Mouse (Mus musculus) telencephalon, adult 2 months (tissue): Measurements from ENCODE around the gene Nav2.

Experiments used
- DNase-seq: peaks from one replicate; pipeline ENCODE4 v3.0.0-alpha.2; 2011; ENCODE audit warnings: low read depth, low spot score

The Nav2 gene

DNA sequence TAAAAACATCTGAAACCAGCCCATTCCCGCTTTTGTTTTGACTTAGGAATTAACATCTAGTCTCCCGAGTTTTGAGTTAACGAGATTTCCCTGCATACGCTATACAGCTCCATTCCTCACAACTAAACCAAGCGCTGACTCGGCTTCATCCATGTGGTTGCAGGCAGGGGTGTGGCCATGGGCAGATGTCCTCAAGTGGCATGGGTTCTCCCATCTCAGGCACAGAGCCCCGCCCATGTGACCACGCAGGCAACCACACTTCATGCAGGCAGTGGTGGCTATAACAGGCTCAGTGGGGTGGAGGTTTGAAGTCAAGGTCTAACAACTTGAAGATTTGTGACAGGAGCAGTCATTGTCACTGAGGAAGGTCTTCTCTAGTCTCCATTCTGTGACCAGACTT lies 138.8 kb downstream of the Nav2 start:
- no peak for DNase-seq

GRCm38 (mm10) chr7:49052871-49053618 lies 144.5 kb downstream of the Nav2 start:
- no peak for DNase-seq

DNA sequence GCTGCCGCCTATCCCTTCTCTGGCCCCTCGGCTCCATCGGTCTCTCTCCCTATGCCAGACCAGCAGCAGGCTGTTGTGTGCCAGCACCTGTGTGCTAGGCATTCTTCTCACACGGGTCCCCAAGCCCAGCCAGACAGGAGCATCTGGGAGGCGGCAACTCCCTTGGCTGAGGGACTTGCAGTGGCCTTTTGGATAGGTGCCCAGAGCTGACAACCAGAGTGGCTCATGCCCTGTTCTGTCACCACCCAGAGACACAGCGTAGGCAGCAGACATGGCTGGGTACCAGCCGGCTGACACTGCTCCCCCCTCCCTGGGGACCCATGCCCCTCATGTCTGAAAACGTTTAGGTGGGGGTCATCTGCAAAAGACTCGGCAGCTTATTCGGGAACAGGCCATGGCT lies 146.8 kb downstream of the Nav2 start:
- DNase-seq = no peak

DNA sequence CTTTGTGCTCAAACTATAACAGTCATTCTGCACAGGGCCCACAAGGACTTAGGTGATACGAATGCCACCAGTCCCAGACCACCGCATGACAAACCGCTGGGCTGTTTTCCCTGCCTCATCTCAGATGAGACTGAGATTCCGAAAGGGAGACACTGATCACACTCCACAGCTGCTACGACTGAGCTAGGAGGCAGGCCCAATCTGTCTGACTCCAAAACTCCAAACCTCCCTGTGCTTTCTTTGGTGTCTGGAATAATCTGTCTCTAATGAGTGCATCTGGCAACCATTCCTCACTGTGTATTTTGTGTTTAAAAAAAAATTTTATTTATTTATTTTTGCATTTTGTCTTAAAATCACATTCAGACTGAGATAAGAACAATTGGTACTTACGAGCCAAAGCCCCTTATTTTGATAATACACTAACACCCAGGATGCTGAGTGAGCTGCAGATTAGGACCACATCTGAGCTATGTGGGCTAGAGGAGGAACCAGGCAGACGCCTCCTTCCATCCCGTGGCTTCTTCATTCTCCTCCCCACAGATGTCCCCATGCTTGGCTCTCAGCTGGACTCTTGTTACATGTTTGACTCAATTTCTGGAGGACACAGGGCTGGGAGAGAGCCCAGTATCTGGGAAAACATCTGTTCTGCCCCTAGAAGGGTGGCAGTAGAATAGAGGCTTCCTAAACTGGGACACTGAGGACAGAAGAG lies 149.9 kb downstream of the Nav2 start:
- DNase-seq = no peak

DNA sequence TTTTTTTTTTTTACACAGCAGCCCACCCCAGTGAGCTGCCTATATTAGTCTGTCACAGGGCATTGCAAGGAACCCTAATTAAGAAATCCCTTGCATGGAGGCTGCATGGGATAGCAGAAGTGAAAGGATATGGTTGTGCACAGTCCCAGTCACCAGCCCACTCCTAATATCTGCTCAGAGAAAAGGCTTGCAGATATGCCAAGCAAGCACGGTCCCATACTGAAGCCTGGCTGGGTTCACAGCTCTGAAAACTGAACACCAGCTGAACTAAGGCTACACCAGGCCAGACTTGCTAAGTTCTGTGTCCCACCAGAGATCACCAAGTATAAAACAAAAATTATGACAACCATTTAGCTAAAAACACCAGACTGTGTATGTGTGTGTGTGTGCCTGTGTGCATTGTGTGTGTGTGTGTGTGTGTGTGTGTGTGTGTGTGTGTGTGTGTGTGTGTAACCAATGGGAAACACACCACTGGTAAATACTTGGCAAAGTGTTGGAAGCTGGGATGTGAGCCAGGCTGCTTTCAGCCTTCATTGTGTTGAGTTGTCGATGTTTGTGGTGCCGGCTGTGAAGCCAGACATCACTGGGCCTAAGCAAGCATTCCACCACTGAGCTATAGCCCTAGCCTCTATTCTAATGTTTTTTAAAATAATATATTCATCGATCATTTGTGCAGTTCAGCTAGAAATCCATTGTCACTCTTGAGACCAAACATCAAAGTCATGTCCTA lies 156.4 kb downstream of the Nav2 start:
- DNase-seq = no peak

DNA sequence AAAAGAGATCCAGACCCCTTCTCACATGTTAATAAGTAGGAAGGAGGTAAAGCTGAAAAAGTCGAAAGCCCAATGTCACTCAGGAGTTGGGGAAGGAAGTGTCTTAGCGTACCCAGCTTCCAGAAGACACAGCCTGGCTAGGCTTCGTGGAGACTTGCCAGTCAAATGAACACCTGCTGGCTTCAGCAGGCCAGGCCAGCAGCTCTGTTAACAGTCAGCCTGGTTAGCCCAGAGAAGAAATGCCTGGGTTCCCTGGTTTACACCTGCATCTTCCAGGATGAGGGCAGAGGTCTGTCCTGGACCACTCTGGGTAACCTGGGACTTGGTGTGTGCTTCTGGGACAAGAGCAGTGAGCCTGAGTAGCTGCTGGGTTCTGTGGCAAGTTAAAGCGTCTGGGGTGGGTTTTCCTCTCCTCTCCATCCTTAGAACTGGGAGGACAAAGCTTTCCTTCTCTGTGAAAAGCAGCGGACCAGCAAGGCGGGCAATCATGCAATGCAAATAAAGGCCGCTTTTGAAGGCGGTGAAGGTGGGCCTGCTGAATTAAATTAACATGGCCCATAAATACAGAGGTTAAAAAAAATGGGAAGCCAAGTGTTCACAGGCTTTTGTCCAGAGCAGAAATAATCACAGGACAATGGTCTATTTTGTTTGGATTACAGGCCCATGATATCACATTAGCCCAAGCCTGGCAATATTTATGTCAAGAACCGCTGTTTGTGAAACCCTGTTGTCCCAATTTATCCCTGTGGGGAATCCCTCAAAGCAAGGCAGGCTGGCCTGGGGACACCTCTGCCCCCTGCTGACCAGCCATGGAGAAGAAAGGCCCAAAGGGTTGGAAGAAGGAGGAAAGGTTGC lies 157.3 kb downstream of the Nav2 start:
- no peak for DNase-seq

DNA sequence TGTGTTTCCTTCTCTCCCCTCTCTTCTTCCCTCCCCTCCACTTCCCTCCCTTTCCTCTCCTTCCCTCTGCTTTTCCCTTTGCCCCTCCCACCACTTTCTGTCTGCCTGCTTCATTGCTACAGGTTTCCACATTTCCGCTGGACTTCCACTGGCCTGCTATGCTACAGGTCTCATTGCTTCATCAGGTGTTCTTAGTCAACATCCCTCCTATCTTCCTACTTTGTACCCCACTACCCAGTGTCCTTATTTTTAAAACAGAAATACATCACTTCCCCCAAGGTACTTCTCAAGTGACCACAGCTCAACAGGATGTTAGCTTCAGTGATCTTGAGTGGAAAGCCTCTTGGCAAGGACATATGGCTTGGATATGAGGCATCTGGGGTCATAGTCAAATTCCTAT lies 158.3 kb downstream of the Nav2 start:
- DNase-seq = no peak

GRCm38 (mm10) chr7:49069396-49069961 lies 161.0 kb downstream of the Nav2 start:
- DNase-seq = no peak

- DNase-seq = no peak
Observed at GRCm38 (mm10) chr7:49070621-49071020, 162.1 kb downstream of the Nav2 start.

DNA sequence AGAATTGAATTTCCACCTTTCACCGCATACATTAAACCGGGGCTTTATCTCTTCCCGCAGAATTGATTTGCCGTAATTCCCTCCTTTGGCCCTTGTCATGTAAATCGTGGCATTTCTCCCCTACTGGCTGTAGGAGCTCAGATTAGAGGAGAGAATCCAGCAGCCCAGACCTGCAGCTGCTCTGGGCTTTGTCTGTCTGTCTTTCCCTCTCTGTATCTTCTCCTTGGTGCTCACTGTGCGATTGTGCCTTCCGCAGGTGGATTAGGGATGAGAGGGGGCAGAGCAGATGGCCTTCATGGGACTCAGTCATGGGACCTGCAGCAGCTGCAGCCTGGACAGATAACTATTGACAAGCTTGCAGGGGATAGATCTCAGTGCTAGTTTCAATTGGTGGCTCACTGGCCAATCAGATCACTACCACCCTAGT lies 162.6 kb downstream of the Nav2 start:
- no peak for DNase-seq

DNA sequence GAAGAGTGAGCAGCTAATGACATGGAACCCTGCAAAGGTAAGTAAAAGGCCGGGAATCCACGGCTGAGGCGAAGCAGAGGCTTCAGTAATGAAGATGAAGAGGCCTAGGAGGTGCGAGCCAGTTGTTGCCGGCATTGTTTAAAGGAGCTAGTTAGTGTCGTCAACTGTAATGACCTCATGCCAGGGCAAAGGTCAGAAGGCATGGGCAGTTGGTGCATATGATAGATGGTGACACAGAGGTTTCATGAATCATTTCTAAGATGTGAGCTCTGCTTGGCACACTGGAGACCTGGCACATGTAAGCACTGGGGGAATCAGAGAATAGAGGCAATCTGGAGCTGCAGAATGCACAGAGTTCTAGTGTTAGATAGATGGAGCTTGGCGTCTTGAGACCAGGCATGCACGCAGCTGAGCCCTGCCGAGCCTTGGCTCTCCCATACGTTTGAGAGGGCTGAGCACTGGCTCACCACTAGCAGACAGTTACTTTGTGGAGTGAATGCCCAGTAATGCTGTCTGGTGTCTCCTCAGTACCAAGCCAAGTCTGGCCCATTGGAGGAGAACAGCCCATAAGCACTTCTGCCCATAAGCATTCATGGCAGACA lies 166.9 kb downstream of the Nav2 start:
- no peak for DNase-seq

- peak; percentile 56 for DNase-seq
Observed at GRCm38 (mm10) chr7:49076283-49076694, 167.8 kb downstream of the Nav2 start.

DNA sequence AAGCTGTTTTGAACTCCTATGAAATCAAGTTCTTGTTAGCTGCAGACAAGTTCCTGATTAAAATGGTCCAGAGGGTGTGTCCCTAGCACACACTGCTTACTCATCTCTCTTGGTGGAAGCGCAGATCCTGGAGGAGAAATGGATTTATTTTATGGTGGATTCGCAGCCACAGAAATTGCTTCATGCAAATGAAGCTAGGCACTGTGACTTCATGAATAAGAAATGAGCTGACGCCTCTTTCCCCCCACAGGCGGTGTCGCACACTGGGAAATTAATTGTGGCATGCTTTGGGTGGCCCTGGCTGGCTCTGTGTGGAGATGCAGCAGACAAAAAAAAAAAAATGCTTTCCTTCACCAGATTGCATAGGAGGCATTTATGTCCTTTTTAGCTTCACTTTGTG lies 170.4 kb downstream of the Nav2 start:
- peak; percentile 65 for DNase-seq

DNA sequence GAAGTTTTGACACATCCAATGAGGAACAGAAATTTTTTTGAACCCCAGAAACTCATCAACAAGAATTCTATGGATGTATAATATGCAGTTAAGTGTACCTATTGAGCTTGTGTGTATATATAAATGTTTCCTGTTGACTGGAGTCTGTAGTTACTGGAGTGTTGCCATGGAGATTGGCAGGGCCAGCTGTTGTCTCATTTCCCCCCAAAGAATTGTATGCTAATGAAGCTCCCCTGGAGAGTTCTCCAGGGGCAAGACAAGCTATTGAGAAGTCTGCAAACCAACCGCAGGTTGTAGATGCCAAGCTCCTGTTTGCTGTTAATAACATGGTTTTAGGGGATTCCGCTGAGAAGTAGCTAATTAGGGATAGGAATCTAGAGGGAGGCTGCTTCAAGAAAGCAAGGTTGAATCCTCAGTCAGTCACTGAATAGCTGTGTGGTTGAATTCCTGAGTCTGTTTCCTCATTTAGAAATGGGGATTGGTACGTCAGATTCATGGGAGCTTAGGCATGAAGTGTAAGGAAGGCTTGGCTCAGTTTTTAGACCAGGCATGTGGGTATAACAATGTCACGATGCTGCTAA lies 174.2 kb downstream of the Nav2 start:
- DNase-seq = no peak

GRCm38 (mm10) chr7:49084768-49085167 lies 176.3 kb downstream of the Nav2 start:
- DNase-seq = peak; percentile 47

GRCm38 (mm10) chr7:49085759-49086158 lies 177.2 kb downstream of the Nav2 start:
- no peak for DNase-seq

GRCm38 (mm10) chr7:49087154-49087553 lies 178.6 kb downstream of the Nav2 start:
- no peak for DNase-seq

DNA sequence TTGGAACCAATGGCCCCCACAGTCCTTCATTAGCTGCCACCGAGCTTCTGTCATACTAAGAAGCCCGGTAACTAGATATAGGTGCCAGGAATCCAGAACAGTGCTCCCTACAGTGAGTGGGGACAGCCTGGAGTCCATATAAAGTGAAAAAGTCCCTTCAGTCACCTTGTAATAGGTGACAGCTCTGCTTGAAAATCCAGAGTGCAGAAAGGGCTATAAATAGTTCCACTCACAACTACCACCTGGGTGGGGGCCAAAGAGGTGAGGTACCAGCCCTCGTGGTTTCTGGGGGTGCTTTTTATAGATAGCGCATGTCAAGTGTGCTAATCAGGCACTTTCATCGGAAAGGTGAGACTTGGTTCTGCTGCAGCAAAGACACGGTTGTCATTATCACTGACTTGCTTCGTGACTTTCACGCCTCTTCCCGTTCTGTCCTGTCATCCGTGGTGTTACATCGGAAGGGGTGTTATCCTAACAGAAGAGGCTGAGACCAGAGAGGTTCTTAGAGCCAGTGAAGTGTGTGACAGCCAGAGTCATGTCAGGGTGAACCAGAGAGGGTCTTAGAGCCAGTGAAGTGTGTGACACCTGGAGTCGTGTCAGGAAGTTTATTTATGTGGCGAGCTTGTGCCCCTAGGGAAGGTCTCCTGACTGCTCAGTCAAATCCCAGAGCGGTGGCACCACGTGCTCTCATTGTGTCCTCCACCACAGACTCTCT lies 179.8 kb downstream of the Nav2 start:
- DNase-seq = no peak

GRCm38 (mm10) chr7:49091371-49091770 lies 182.9 kb downstream of the Nav2 start:
- no peak for DNase-seq

GRCm38 (mm10) chr7:49091921-49092320 lies 183.4 kb downstream of the Nav2 start:
- no peak for DNase-seq
